Mouse (Mus musculus) spleen, adult 12 weeks (tissue): ENCODE measurements around the gene Krt13.

ENCODE experiments used
- DNase-seq: peaks from one replicate; pipeline ENCODE4 v3.0.0; 2022; ENCODE audit warnings: low spot score

Gene Krt13

DNA sequence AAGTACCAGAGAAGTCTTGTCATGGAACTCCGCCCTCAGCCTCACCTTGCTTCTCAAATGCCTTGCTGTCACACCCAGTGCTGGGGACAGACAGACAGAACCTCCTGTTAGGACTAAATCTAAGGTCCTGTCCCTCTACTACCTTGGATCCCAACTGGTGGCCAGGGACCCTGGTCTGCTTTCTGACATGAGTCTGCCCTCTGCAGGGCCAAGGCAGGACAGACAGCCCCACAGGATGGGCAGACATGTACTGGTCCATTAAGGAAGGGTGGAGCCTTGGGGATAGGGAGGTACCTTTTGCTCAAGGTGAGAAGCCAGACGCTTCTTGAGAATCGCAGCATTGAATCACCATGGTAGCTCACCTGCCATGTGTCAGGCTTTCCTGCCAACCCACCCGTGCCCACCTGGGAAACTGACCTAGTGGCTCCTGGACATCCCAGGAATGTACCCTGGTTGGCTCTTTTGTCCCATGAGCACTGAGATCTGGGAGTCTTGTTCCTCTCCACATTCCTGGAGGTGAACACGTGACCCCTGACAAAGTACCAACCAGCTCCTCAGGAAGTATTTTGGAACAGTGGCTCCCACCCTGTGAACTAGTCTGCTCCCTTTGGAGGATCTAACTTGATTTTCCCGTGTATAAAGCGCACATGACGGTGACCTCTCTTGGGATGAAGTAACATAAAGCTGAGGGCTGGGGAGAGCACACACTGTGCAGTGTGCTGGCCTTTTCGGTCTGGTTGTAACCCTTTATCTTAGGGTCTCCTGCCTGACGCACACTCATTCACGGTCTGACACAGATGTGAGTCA lies 8.2 kb downstream of the Krt13 start:
- DNase-seq = no peak

GRCm38 (mm10) chr11:100105576-100106122 lies 15.7 kb downstream of the Krt13 start, which contains the start of gene Krt36:
Gene Krt36, minus strand, starts transcription at chr11:100105626.
- no peak for DNase-seq

GRCm38 (mm10) chr11:100102693-100103429 lies 18.5 kb downstream of the Krt13 start:
- DNase-seq = no peak

DNA sequence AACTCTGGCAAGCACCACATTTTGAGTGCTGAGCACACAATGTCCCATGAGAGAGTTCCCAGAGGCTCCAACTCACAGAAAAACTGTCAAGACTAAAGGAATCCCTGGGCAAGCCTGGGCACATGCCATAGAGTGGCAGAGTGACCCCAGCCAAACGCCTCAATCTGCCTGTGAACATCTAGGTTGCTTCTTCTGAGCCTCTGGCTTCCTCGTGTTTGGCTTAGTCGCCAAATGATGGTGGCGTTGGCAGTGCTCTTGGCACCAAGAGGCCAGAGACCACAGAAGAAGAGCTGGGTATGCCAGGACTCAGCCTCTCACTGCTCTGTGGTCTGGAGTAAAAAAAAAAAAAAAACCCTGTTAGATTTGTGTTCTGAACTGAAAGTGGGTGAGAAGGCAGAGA lies 21.0 kb downstream of the Krt13 start:
- DNase-seq = no peak

GRCm38 (mm10) chr11:100097819-100098218 lies 23.5 kb downstream of the Krt13 start:
- no peak for DNase-seq

DNA sequence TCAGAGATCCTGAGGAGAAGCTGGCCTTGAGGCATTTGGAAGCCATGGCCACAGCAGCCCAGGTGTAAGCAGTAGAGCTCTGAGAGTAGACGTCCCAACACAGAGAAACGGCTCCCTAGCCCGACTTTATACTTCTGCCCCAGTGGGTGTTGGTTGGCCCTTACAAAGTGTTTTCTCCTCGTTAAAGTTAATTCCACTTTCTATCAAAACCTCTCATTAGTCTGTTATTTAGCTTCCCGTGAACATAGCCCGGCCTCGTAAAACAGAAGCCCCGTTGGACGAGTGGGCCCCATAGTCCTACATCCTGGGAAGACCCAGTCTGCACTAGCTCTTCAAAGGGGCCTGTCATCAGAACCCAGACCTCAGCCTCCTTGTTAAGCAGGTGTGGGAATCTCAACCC lies 25.2 kb downstream of the Krt13 start, which contains the start of gene Krt35:
Krt35 (minus strand) TSS at position 101 of the 400 bp plus-strand sequence.
- DNase-seq = no peak

- no peak for DNase-seq
These were observed 32.9 kb downstream of the Krt13 start for GRCm38 (mm10) chr11:100088378-100089025.

DNA sequence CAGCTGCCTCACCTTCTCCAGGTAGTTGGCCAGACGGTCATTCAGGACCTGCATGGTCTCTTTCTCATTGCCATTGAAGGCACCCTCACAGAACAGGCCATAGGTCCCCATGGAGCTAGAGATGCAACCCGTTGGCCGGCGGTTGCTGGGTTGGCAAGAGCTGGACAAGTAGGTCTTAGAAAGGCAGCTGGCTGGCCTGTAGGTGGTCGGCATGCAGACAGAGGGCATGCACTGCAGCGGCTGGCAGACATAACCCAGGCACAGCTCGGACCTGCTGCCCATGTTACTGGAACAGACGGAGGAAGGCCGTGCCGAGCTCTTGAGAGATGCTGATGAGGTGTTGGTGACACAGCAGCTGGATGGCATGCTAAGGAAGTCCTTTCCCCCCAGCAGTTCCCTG lies 33.5 kb downstream of the Krt13 start, which contains the start of gene Krt32:
Krt32 (minus strand) TSS at position 366 of the 400 bp plus-strand sequence.
- DNase-seq = no peak

DNA sequence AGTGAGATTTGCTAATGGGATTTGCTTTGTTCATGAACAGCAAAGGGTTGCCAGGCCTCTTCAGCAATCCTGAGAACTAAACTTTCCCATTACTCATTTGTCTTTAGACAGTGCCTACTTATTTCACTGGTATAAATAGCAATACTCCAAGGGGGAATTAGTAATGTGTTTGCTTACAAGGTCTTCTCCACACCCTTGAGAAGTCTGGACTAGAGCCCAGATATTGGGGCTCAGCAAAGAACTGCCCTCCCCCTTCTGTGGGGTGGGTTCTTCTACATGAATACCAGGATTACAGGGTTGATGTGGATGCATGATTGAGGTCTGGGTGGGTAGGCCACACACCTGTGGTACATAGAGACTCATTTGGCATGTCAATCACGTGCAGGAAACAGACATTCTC lies 47.5 kb downstream of the Krt13 start:
- DNase-seq = no peak
